Mouse (Mus musculus) myocyte (in vitro differentiated cells): ENCODE measurements around the gene Coro2b. TPM values are rescaled to one million over a fixed set of nuclear protein-coding genes. Genes with fewer than 3 reads are reported as not detected.

ENCODE experiments used
- H3K27me3 ChIP-seq: one replicate; pipeline ENCODE4 v1.6.1; 2011; ENCODE audit not compliant: control insufficient read depth, insufficient read depth, insufficient read length
- H3K36me3 ChIP-seq: one replicate; pipeline ENCODE4 v1.6.1; 2011; ENCODE audit not compliant: control insufficient read depth, insufficient read depth
- H3K4me2 ChIP-seq: one replicate; pipeline ENCODE4 v1.6.1; 2011; ENCODE audit warnings: low read depth, control low read depth
- H3K4me3 ChIP-seq: one replicate; pipeline ENCODE4 v1.5.1; 2011; ENCODE audit warnings: mild to moderate bottlenecking, control low read depth, moderate library complexity
- H3K79me2 ChIP-seq: one replicate; pipeline ENCODE4 v1.6.1; 2011; ENCODE audit not compliant: control insufficient read depth, insufficient read depth
- H3ac ChIP-seq: one replicate; pipeline ENCODE4 v1.6.1; 2011; ENCODE audit not compliant: control insufficient read depth, insufficient read length
- CEBPB ChIP-seq: IDR thresholded peaks from 2 replicates; pipeline ENCODE4 v1.6.1; 2011; ENCODE audit warnings: mild to moderate bottlenecking, moderate library complexity; ENCODE audit not compliant: poor library complexity, insufficient read depth, severe bottlenecking
- E2F4 ChIP-seq: IDR thresholded peaks from one replicate; pipeline ENCODE4 v1.6.1; 2011; ENCODE audit warnings: mild to moderate bottlenecking, control low read depth, moderate library complexity; ENCODE audit not compliant: insufficient read depth
- MAX ChIP-seq: IDR thresholded peaks from one replicate; pipeline ENCODE4 v1.6.1; 2011; ENCODE audit warnings: low read depth, mild to moderate bottlenecking, control low read depth
- MYOD1 ChIP-seq, 3 experiments: IDR thresholded peaks; one replicate each; pipeline ENCODE4 v1.6.1; 2011; ENCODE audit warnings: control low read depth in 2 of 3, low read depth in 2 of 3, mild to moderate bottlenecking in 2 of 3, moderate library complexity in 1 of 3; ENCODE audit not compliant: insufficient read length in 2 of 3, control insufficient read depth in 1 of 3
- MYOG ChIP-seq, 3 experiments: IDR thresholded peaks; one replicate each; pipeline ENCODE4 v1.6.1; 2011; ENCODE audit warnings: control low read depth in 2 of 3, low read depth in 2 of 3, mild to moderate bottlenecking in 2 of 3; ENCODE audit not compliant: insufficient read length in 2 of 3, control insufficient read depth in 1 of 3, insufficient read depth in 1 of 3
- POLR2A ChIP-seq: IDR thresholded peaks from one replicate; pipeline ENCODE4 v1.6.1; 2011; ENCODE audit warnings: low read depth, mild to moderate bottlenecking, control low read depth, moderate library complexity; ENCODE audit not compliant: insufficient read length
- POLR2AphosphoS2 ChIP-seq: IDR thresholded peaks from one replicate; pipeline ENCODE4 v1.6.1; 2011; ENCODE audit warnings: low read depth, control low read depth; ENCODE audit not compliant: insufficient read length
- REST ChIP-seq: IDR thresholded peaks from one replicate; pipeline ENCODE4 v1.6.1; 2011; ENCODE audit warnings: mild to moderate bottlenecking, control low read depth, moderate library complexity; ENCODE audit not compliant: insufficient read depth, insufficient read length
- SRF ChIP-seq: IDR thresholded peaks from one replicate; pipeline ENCODE4 v1.6.1; 2011; ENCODE audit warnings: low read depth; ENCODE audit not compliant: control insufficient read depth, insufficient read length
- TCF12 ChIP-seq: IDR thresholded peaks from one replicate; pipeline ENCODE4 v1.6.1; 2011; ENCODE audit warnings: mild to moderate bottlenecking, control low read depth; ENCODE audit not compliant: poor library complexity, insufficient read depth, severe bottlenecking
- TCF3 ChIP-seq: IDR thresholded peaks from one replicate; pipeline ENCODE4 v1.6.1; 2011; ENCODE audit warnings: low read depth, control low read depth; ENCODE audit not compliant: insufficient read length
- USF1 ChIP-seq: IDR thresholded peaks from one replicate; pipeline ENCODE4 v1.6.1; 2011; ENCODE audit warnings: low read depth, mild to moderate bottlenecking, control low read depth, moderate library complexity
- polyA plus RNA-seq: library from polyadenylated mRNA; unstranded; fragments of >200 nt; fragmentation: generic; extraction: Trizol; gene quantifications from one replicate; pipeline ENCODE4 v1.2.1, GENCODE M21; 2012; ENCODE audit warnings: missing spikeins

The Coro2b gene
- polyA plus RNA-seq, 1 experiment: 21.3 TPM

GRCm38 (mm10) chr9:62471541-62472189 lies 65.2 kb downstream of the Coro2b start:
- Histone ChIP-seq H3K79me2 (no peaks in the 10 kb centered on the region), H3K4me3 (no peak overlapping the region), H3K27me3 (no peaks in the 10 kb centered on the region), H3K36me3 (no peaks in the 10 kb centered on the region), H3K4me2 (no peak overlapping the region), H3ac (no peak overlapping the region)
- no peak for TF ChIP-seq TCF3
- no peak for TF ChIP-seq REST
- TF ChIP-seq USF1: no peak
- TF ChIP-seq POLR2AphosphoS2: no peak
- TF ChIP-seq MYOG (IDR thresholded peaks at IDR 0.05; ENCODE audit: control insufficient read depth in 1 of 3, insufficient read depth in 1 of 3, insufficient read length in 2 of 3, low read depth in 2 of 3): no peak
- TF ChIP-seq MYOD1 (IDR thresholded peaks at IDR 0.05; ENCODE audit: control insufficient read depth in 1 of 3, insufficient read length in 2 of 3, low read depth in 2 of 3): no peak
- no peak for TF ChIP-seq POLR2A
- no peak for TF ChIP-seq SRF
- no peak for TF ChIP-seq CEBPB
- no peak for TF ChIP-seq E2F4
- no peak for TF ChIP-seq MAX
- no peak for TF ChIP-seq TCF12

- H3K79me2 ChIP-seq: no peaks in the 10 kb centered on the region
- TF ChIP-seq SRF (no peak), POLR2AphosphoS2 (no peak), POLR2A (no peak), MYOG (IDR thresholded peaks at IDR 0.05; ENCODE audit: control insufficient read depth in 1 of 3, insufficient read depth in 1 of 3, insufficient read length in 2 of 3, low read depth in 2 of 3) (no peak), CEBPB (no peak), USF1 (no peak), MAX (no peak), E2F4 (no peak), TCF12 (no peak), MYOD1 (IDR thresholded peaks at IDR 0.05; ENCODE audit: control insufficient read depth in 1 of 3, insufficient read length in 2 of 3, low read depth in 2 of 3) (no peak), REST (no peak), TCF3 (no peak)
- no peaks in the 10 kb centered on the region for H3K36me3 ChIP-seq
- no peak overlapping the region for H3K4me2 ChIP-seq
- no peak overlapping the region for H3ac ChIP-seq
- no peak overlapping the region for H3K4me3 ChIP-seq
- no peaks in the 10 kb centered on the region for H3K27me3 ChIP-seq
These were observed 65.8 kb downstream of the Coro2b start for GRCm38 (mm10) chr9:62471041-62471440.

GRCm38 (mm10) chr9:62470398-62470797 lies 66.4 kb downstream of the Coro2b start:
- H3K79me2 ChIP-seq: no peaks in the 10 kb centered on the region
- H3K27me3 ChIP-seq: no peaks in the 10 kb centered on the region
- no peak overlapping the region for H3ac ChIP-seq
- TF ChIP-seq TCF12: no peak
- peak in 1 of 3 experiments; percentile 4 for TF ChIP-seq MYOG (IDR thresholded peaks at IDR 0.05; ENCODE audit: control insufficient read depth in 1 of 3, insufficient read depth in 1 of 3, insufficient read length in 2 of 3, low read depth in 2 of 3)
- H3K4me2 ChIP-seq: no peak overlapping the region
- H3K4me3 ChIP-seq: no peak overlapping the region
- H3K36me3 ChIP-seq: no peaks in the 10 kb centered on the region

GRCm38 (mm10) chr9:62469696-62470095 lies 67.1 kb downstream of the Coro2b start:
- Histone ChIP-seq H3K36me3 (no peaks in the 10 kb centered on the region), H3K4me2 (no peak overlapping the region), H3K4me3 (no peak overlapping the region), H3K27me3 (no peaks in the 10 kb centered on the region), H3ac (no peak overlapping the region), H3K79me2 (no peaks in the 10 kb centered on the region)
- no peak for TF ChIP-seq SRF
- no peak for TF ChIP-seq E2F4
- no peak for TF ChIP-seq MAX
- no peak for TF ChIP-seq POLR2A
- TF ChIP-seq USF1: no peak
- TF ChIP-seq CEBPB: no peak
- no peak for TF ChIP-seq POLR2AphosphoS2
- no peak for TF ChIP-seq TCF3
- TF ChIP-seq TCF12: no peak
- TF ChIP-seq MYOG (IDR thresholded peaks at IDR 0.05; ENCODE audit: control insufficient read depth in 1 of 3, insufficient read depth in 1 of 3, insufficient read length in 2 of 3, low read depth in 2 of 3): no peak
- no peak for TF ChIP-seq REST
- no peak for TF ChIP-seq MYOD1 (IDR thresholded peaks at IDR 0.05; ENCODE audit: control insufficient read depth in 1 of 3, insufficient read length in 2 of 3, low read depth in 2 of 3)

- H3K4me2 ChIP-seq: no peak overlapping the region
- no peak overlapping the region for H3ac ChIP-seq
- no peak overlapping the region for H3K4me3 ChIP-seq
- TF ChIP-seq SRF: no peak
- no peak for TF ChIP-seq MYOG (IDR thresholded peaks at IDR 0.05; ENCODE audit: control insufficient read depth in 1 of 3, insufficient read depth in 1 of 3, insufficient read length in 2 of 3, low read depth in 2 of 3)
- TF ChIP-seq REST: no peak
- no peak for TF ChIP-seq POLR2AphosphoS2
- no peak for TF ChIP-seq TCF3
- no peak for TF ChIP-seq USF1
- no peak for TF ChIP-seq TCF12
- TF ChIP-seq CEBPB: no peak
- TF ChIP-seq POLR2A: no peak
- H3K79me2 ChIP-seq: no peaks in the 10 kb centered on the region
- H3K27me3 ChIP-seq: no peaks in the 10 kb centered on the region
- no peaks in the 10 kb centered on the region for H3K36me3 ChIP-seq
These were observed 67.7 kb downstream of the Coro2b start for GRCm38 (mm10) chr9:62469143-62469542.
